ENCODE assay signal across 11 mouse cellular contexts in the genomic region with DNA sequence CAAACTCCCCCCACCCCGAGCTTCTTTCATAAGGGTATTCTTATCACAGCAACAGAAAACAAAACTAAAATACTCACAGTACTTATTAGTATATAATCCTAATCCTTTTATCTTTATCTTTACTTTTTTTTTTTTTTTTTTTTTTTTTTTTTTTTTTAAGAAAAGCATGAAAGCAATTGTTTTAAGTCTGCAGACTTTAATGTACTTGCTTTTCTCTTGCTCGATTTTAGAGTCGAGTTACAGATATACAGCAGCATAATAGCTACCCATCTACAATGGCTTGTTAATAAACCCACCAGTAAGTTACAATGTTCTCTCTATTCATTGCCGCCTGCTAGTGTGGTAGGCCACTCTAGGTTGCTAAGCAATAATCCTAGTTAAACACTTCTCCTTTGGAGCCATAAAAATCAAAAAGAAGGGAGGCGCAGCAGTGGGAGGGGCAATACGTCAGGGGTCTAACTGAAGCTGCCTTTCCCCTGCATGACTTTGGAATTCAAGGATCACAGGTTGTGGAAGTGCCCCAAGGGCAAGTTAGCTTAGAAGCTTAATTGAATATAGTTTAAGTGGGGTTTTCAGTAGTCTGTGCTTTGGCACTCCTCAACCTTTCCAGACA. TPM values are rescaled to one million over a fixed set of nuclear protein-coding genes. Genes with fewer than 3 reads are reported as not detected.
DNase-seq lines count a peak whose midpoint lies in the region; ATAC-seq and TF ChIP-seq lines count a peak whose summit lies in the region.
"Had no signal": no experiment of that assay in that cellular context is flagged by ENCODE, and none has a peak within 500 bp of the region (broad histone marks: within the 10 kb centered on the region; RNA-seq: fewer than 3 reads in every experiment).

No protein-coding gene starts in this region.

- 46% methylated on average over 6 of the region's 6 CpGs for WGBS in heart, embryonic 14.5 days
- WGBS in intestine, postnatal 0 days: 31% methylated on average over 6 of the region's 6 CpGs
- WGBS in limb, embryonic 12.5 days: 40% methylated on average over 6 of the region's 6 CpGs

- no peak overlapping the region; the same call in 1 of the 2 replicates for H3K4me2 ChIP-seq in heart, embryonic 14.5 days (ENCODE audit: low read length)
- H3K4me2 ChIP-seq in intestine, postnatal 0 days (replicated peaks; ENCODE audit: low read depth): no peak overlapping the region
- no peak overlapping the region for H3K4me2 ChIP-seq in limb, embryonic 12.5 days
- H3K4me2 ChIP-seq: stomach, embryonic 15.5 days had no signal

- ATAC-seq in heart, embryonic 14.5 days (ENCODE audit: insufficient number of reproducible peaks, insufficient read depth, low FRiP score, low read depth): no peak
- no peak; the same call in 1 of the 2 replicates for ATAC-seq in intestine, postnatal 0 days
- peak; percentile 37; the same call in 1 of the 2 replicates for ATAC-seq in limb, embryonic 12.5 days (ENCODE audit: insufficient number of reproducible peaks, insufficient read depth, low FRiP score, low TSS enrichment, low read depth)

- no peaks in the 10 kb centered on the region for H3K9me3 ChIP-seq in heart, embryonic 14.5 days (ENCODE audit: control insufficient read depth, low read length)
- no peaks in the 10 kb centered on the region for H3K9me3 ChIP-seq in intestine, postnatal 0 days (ENCODE audit: control insufficient read depth)
- no peaks in the 10 kb centered on the region for H3K9me3 ChIP-seq in limb, embryonic 12.5 days
- H3K9me3 ChIP-seq: stomach, embryonic 15.5 days had no signal

- H3K27ac ChIP-seq in heart, embryonic 14.5 days (replicated peaks in 1 of 2; ENCODE audit: control insufficient read depth in 1 of 2, insufficient read depth in 1 of 2, low read depth in 2 of 2, low read length in 2 of 2): 0 out of 4 replicates have a peak overlapping the region, but pooled peaks have one; percentile 2 to 19
- H3K27ac ChIP-seq in intestine, postnatal 0 days (ENCODE audit: low read depth, low read length): peak overlapping the region; percentile 35
- no peak overlapping the region for H3K27ac ChIP-seq in limb, embryonic 12.5 days
- no peak overlapping the region for H3K27ac ChIP-seq in layer of hippocampus, adult 2 months
- H3K27ac ChIP-seq in left cerebral cortex, adult 2 months: no peak overlapping the region
- H3K27ac ChIP-seq: stomach, embryonic 15.5 days had no signal

- no peak overlapping the region for H3K4me3 ChIP-seq in heart, embryonic 14.5 days (ENCODE audit: control insufficient read depth in 1 of 2, insufficient read depth in 1 of 2, low read depth in 1 of 2, low read length in 2 of 2)
- no peak overlapping the region for H3K4me3 ChIP-seq in intestine, postnatal 0 days (ENCODE audit: low read depth, low read length)
- H3K4me3 ChIP-seq in limb, embryonic 12.5 days (replicated peaks): no peak overlapping the region
- no peak overlapping the region for H3K4me3 ChIP-seq in layer of hippocampus, adult 2 months
- H3K4me3 ChIP-seq in left cerebral cortex, adult 2 months: no peak overlapping the region
- H3K4me3 ChIP-seq: stomach, embryonic 15.5 days had no signal

- no peak for TF ChIP-seq CTCF in brain, embryonic 14.5 days (IDR thresholded peaks at IDR 0.05; ENCODE audit: borderline replicate concordance, extremely low read depth, insufficient read depth, insufficient read length)
- TF ChIP-seq CTCF in intestine, postnatal 0 days (IDR thresholded peaks at IDR 0.05; ENCODE audit: low read depth): no peak
- TF ChIP-seq CTCF in layer of hippocampus, adult 2 months (conservative IDR thresholded peaks at IDR 0.05): no peak
- TF ChIP-seq CTCF in left cerebral cortex, adult 2 months (IDR thresholded peaks at IDR 0.05): no peak

- H3K27me3 ChIP-seq in heart, embryonic 14.5 days (ENCODE audit: control insufficient read depth, insufficient read depth, low read length): no peaks in the 10 kb centered on the region
- no peaks in the 10 kb centered on the region for H3K27me3 ChIP-seq in intestine, postnatal 0 days (replicated peaks; ENCODE audit: control insufficient read depth, insufficient read depth, low read length)
- H3K27me3 ChIP-seq in limb, embryonic 12.5 days: no peaks in the 10 kb centered on the region
- H3K27me3 ChIP-seq: stomach, embryonic 15.5 days had no signal

- H3K4me1 ChIP-seq in heart, embryonic 14.5 days (ENCODE audit: control insufficient read depth in 2 of 2, insufficient read depth in 2 of 2, low read length in 2 of 2): peaks cover 7 to 30% of the 10 kb centered on the region in 2 experiments
- H3K4me1 ChIP-seq in intestine, postnatal 0 days (replicated peaks; ENCODE audit: control insufficient read depth, insufficient read depth, low read length): 0 out of 2 replicates have a peak, but pooled peaks cover 3% of the 10 kb centered on the region
- peaks cover 22% of the 10 kb centered on the region for H3K4me1 ChIP-seq in limb, embryonic 12.5 days (replicated peaks)
- H3K4me1 ChIP-seq: stomach, embryonic 15.5 days had no signal

- intact Hi-C loops in left cerebral cortex, adult 2 months (cut with DNase I): no loop called here

- DNase-seq in heart, adult 18-20 months: no peak
- peak; percentile 84 for DNase-seq in brain, embryonic 14.5 days (ENCODE audit: low read depth)
- no peak for DNase-seq in layer of hippocampus, adult 2 months (ENCODE audit: low spot score in 2 of 2)
- no peak for DNase-seq in layer of hippocampus, adult 8-10 months (ENCODE audit: low spot score in 2 of 2)
- no peak for DNase-seq in left cerebral cortex, adult 2 months (ENCODE audit: extremely low spot score in 1 of 2, low spot score in 2 of 2)
- DNase-seq: cerebellum, adult 11-12 months; lung, postnatal 36 days had no signal

- no peak for TF ChIP-seq POLR2A in brain, embryonic 14.5 days (IDR thresholded peaks at IDR 0.05; ENCODE audit: borderline replicate concordance, extremely low read depth, insufficient read depth, insufficient read length, poor library complexity, severe bottlenecking)

- no peaks in the 10 kb centered on the region for H3K36me3 ChIP-seq in heart, embryonic 14.5 days (ENCODE audit: control insufficient read depth, insufficient read depth, low read length)
- no peaks in the 10 kb centered on the region for H3K36me3 ChIP-seq in intestine, postnatal 0 days (ENCODE audit: control insufficient read depth, insufficient read depth)
- H3K36me3 ChIP-seq in limb, embryonic 12.5 days: no peaks in the 10 kb centered on the region
- H3K36me3 ChIP-seq: stomach, embryonic 15.5 days had no signal

- no peak overlapping the region for H3K9ac ChIP-seq in heart, embryonic 14.5 days (ENCODE audit: low read length)
- H3K9ac ChIP-seq in intestine, postnatal 0 days (ENCODE audit: low read depth, low read length): no peak overlapping the region
- no peak overlapping the region for H3K9ac ChIP-seq in limb, embryonic 12.5 days (replicated peaks)
- H3K9ac ChIP-seq: stomach, embryonic 15.5 days had no signal

RNA-seq across cellular contexts. Expression of gene Efcab5, which starts 5.3 kb away (rescaled TPM):
- polyA plus RNA-seq in heart, embryonic 14.5 days (2014; fragmentation: Nextera tagmentation; extraction: Ambion mirVana): 0.43 and 0.57 TPM in 2 replicates
- total RNA-seq in heart, adult 18-20 months (2021): under 1 TPM; 0.15 to 0.31 TPM
- 1.9 and 2.9 TPM in 2 replicates for polyA plus RNA-seq in brain, embryonic 14.5 days (2012; rRNA removed)
- 0.46 and 0.55 TPM in 2 replicates for polyA plus RNA-seq in intestine, postnatal 0 days (2015; fragmentation: Nextera tagmentation; extraction: Ambion mirVana)
- polyA plus RNA-seq in limb, embryonic 12.5 days (2016; fragmentation: Nextera tagmentation; extraction: Ambion mirVana): 0.20 and 0.35 TPM in 2 replicates
- total RNA-seq in layer of hippocampus, adult 2 months (2021): 1 to 10 TPM; 2.9 to 5.6 TPM
- total RNA-seq in layer of hippocampus, adult 8-10 months (2022): 1 to 10 TPM; 3.0 to 6.1 (median 4.4) TPM
- 1 to 10 TPM; 3.7 to 4.2 TPM for total RNA-seq in left cerebral cortex, adult 2 months (2021)

RNA-seq across cellular contexts. Expression of gene Ssh2, which starts 22.0 kb away (rescaled TPM):
- polyA plus RNA-seq in heart, embryonic 14.5 days (2014; fragmentation: Nextera tagmentation; extraction: Ambion mirVana): 31.4 and 35.9 TPM in 2 replicates
- total RNA-seq in heart, adult 18-20 months (2021): 10 to 100 TPM; 64.2 to 78.9 TPM
- polyA plus RNA-seq in brain, embryonic 14.5 days (2012; rRNA removed): 19.5 and 28.5 TPM in 2 replicates
- polyA plus RNA-seq in intestine, postnatal 0 days (2015; fragmentation: Nextera tagmentation; extraction: Ambion mirVana): 2.7 and 3.3 TPM in 2 replicates
- 9.2 and 10.1 TPM in 2 replicates for polyA plus RNA-seq in limb, embryonic 12.5 days (2016; fragmentation: Nextera tagmentation; extraction: Ambion mirVana)
- 10 to 100 TPM; 33.6 to 35.9 TPM for total RNA-seq in layer of hippocampus, adult 2 months (2021)
- total RNA-seq in layer of hippocampus, adult 8-10 months (2022): 10 to 100 TPM; 33.1 to 38.3 (median 36.1) TPM
- total RNA-seq in left cerebral cortex, adult 2 months (2021): 10 to 100 TPM; 31.6 to 35.0 TPM

Comparison
In these comparisons a context has a peak if more than half of its experiments do, and no peak if none do; other contexts are left out.
1. H3K27ac ChIP-seq: peak in heart, embryonic 14.5 days (2 of 2) and intestine, postnatal 0 days (single experiment); none in limb, embryonic 12.5 days (single experiment), layer of hippocampus, adult 2 months (single experiment) and left cerebral cortex, adult 2 months (single experiment).